Mouse (Mus musculus) pancreas, adult 10 weeks (tissue): Measurements from ENCODE around the gene Fcer2a. TPM values are rescaled to one million over a fixed set of nuclear protein-coding genes. Genes with fewer than 3 reads are reported as not detected.

Source experiments
- polyA plus RNA-seq: library from polyadenylated mRNA; stranded (reverse); fragments of 350-450 nt; fragmentation: Illumina TruSeq; extraction: RNeasy Lipid Tissue Mini Kit (QIAGEN cat#74804); gene quantifications from one replicate; pipeline ENCODE4 v1.2.3, GENCODE M21; 2015; ENCODE audit warnings: low read depth, low replicate concordance; ENCODE audit not compliant: insufficient read depth

Gene Fcer2a
- not detected for polyA plus RNA-seq

DNA sequence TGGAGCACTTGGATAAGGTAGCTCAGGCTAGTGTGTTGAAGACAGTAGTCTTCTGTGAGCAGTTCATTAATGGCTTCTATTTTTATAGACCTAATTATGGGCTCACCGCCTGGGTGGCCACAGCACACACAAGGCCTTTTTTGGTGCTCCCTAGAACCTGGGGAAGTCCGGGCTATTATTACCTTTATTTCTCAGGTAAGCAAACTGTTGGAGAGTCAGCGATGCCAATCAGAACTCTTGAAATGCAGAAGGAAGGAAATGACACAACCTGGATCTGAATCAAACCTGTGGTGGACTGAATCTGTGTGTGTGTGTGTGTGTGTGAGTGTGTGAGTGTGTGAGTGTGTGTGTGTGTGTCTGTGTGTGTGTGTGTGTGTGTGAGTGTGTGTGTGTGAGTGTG lies at the start of gene Fcer2a:
Gene Fcer2a (minus strand): TSS at position 55 of the 400 bp plus-strand sequence.

DNA sequence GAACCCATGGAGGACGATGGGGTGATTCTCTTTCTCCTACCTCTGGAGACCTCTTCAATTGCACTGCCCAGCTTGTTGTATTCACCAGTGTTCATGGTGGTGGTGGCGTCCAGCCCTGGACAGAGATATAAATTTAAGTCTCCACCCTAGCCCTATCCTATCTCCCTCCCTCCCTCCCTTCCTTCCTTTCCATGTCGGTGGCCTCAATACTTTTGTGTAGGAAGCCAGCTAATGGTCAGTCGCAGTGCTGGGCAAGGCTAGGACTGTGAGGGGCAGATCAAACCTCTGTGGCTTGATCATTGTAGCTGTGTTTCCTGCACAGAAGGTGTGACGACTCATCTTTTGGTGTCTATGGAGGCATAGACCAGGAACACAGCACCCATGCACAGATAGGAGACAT lies 26.6 kb upstream of the Fcer2a start, which contains the start of gene Clec4g:
Gene Clec4g (minus strand): TSS at position 101 of the 400 bp plus-strand sequence.

DNA sequence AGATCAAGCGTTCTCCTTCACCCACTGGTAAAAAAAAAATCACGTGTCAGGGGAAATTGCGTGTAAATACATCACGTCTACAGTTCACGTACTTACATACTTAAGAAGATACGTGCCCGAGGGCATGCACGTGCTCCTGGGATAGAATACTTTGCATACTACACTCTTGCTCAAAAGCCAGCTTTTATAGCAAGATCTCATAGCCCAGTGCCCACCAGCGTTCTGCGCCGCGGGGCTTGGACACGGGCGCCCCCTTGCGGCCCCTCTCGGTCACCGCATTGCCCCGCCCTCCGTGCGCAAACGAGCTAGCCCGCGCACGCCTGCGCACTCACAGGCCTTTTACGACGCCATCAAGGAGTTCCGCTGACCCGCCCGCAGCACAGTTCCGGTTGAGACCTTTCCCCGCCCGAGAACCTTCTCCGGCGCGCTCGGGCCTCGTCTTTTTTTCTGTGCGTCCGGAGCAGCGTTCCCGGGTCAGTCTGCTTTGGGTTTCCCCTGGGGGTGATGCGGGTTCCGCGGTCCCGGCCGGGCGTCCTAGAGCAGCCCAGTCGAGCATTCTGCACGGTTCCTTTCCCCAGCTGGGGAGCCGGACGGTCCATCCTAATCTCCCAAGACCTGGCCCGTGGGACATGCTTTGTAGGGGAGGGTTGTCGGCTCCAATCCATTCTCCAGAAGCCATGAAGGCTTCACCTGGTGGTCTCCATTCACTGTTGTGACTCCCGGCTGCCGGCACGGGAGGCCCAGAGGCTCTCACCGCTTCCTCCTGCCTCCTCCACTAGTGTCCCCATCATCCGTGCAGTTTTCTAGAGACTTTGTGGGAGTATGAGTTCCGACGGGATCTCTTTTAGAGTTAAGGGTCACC lies 17.6 kb downstream of the Fcer2a start, which contains the start of gene Trappc5:
Gene Trappc5 (plus strand): TSS at position 169 of the 862 bp plus-strand sequence.

DNA sequence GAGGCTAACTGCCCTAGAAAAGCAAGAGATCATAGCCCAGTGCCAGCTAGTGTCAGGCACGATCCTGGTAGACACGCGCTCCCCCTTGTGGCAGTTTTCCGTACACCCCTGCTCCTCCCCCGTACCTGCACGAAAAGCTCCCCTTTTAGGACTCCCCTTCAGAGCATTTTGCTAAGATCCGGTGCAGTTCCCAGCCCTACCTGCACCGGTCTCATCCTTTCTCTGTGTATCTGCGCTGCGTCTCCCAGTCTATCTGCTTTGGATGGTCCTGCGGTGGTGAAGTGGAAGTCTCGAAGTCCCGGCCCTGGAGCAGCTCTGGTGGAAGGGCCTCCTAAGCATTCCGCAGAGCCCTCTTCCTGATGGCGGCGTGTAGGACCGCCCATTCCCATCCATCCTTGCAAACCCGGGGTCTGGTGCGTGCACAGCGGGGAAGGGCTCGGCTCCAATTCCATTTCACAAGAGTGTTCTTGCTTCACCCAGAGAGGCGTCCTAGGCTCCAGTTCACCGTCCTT lies 21.9 kb downstream of the Fcer2a start, which contains the start of gene Fcor:
Gene Fcor (minus strand): TSS at position 383 of the 512 bp plus-strand sequence.

DNA sequence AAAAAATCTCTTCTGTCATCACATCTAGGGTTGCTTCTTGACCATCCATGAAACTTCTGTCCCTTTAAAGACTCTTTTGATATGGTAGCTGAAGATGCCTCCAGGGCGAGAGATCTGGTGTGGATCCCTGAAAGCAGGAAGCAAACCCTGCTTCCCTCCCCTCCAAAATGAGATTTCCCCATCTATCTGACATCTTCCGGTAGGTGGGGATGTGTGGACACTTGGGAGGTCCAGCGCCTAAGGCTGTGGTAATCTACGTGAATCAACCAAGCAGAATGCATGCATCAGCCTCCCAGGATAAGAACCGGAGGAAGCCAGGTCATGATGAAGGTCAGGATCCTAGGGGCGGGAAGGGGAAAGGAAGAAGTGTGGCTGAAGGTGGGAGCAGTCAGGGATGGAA lies 28.5 kb downstream of the Fcer2a start, which contains the start of gene Mcemp1:
Gene Mcemp1 (plus strand): TSS at position 248 of the 400 bp plus-strand sequence.

DNA sequence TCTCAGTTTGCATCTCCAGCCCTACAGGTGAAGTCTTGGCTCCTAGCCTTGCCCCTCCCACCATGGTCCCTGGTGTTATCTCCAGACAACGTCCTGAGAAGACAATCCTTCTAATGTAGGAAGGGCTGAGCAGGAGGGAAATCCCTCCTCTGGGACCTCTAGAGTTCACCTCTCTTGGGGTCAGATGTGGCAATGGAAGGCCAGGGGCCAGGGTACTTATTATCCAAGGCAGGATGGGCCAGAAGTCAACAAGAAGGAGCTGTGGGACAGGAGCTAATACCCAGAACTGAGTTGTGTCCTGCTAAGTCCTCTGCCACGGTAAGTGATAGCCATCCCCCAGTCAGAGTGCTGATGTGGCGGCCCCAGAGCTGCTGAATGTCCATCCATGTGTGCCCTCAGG lies 38.4 kb downstream of the Fcer2a start, which contains the start of gene Retn:
Gene Retn (plus strand): TSS at position 245 of the 400 bp plus-strand sequence.

Other genes with a start within 250 kb of the Fcer2a start
- gene Pex11g, start 226.5 kb downstream of the Fcer2a start, polyA plus RNA-seq, result 7.6 TPM
- not detected for gene Tex45, start 223.3 kb downstream of the Fcer2a start, polyA plus RNA-seq
- gene Zfp358, start 201.0 kb downstream of the Fcer2a start, polyA plus RNA-seq, result 4.5 TPM
- gene Mcoln1, start 193.7 kb downstream of the Fcer2a start, polyA plus RNA-seq, result 19.2 TPM
- gene Pnpla6, start 178.8 kb downstream of the Fcer2a start, polyA plus RNA-seq, result 17.7 TPM
- not detected for gene C330021F23Rik, start 126.2 kb downstream of the Fcer2a start, polyA plus RNA-seq
- gene Camsap3, start 106.9 kb downstream of the Fcer2a start, polyA plus RNA-seq, result 25.9 TPM
- 8.2 TPM for gene Xab2, start 72.9 kb downstream of the Fcer2a start, polyA plus RNA-seq
- gene Pet100, start 72.6 kb downstream of the Fcer2a start, polyA plus RNA-seq, result 18.4 TPM
- gene Pcp2, start 68.6 kb downstream of the Fcer2a start, polyA plus RNA-seq, result not detected
- 86.7 TPM for gene Stxbp2, start 63.2 kb downstream of the Fcer2a start, polyA plus RNA-seq
- gene Retn, start 38.4 kb downstream of the Fcer2a start, polyA plus RNA-seq, result 15.3 TPM
- gene Mcemp1, start 28.4 kb downstream of the Fcer2a start, polyA plus RNA-seq, result not detected
- 4.2 TPM for gene Fcor, start 21.8 kb downstream of the Fcer2a start, polyA plus RNA-seq
- 4.5 TPM for gene Trappc5, start 17.9 kb downstream of the Fcer2a start, polyA plus RNA-seq
- gene Clec4g, start 26.5 kb upstream of the Fcer2a start, polyA plus RNA-seq, result not detected
- 1.0 TPM for gene Cd209a, start 54.8 kb upstream of the Fcer2a start, polyA plus RNA-seq
- gene Cd209e, start 160.1 kb upstream of the Fcer2a start, polyA plus RNA-seq, result not detected
- gene Cd209d, start 184.4 kb upstream of the Fcer2a start, polyA plus RNA-seq, result not detected
- 0.42 TPM for gene Cd209b, start 232.7 kb upstream of the Fcer2a start, polyA plus RNA-seq